Mouse (Mus musculus): ENCODE measurements around the gene Rad51b. TPM values are rescaled to one million over a fixed set of nuclear protein-coding genes. Genes with fewer than 3 reads are reported as not detected.
A peak's percentile ranks its signal among the peaks of the same experiment; 100 is the strongest.

Rad51b gene
- polyA plus RNA-seq, 1 experiment from 2014 or later, result 8.9 TPM

DNA sequence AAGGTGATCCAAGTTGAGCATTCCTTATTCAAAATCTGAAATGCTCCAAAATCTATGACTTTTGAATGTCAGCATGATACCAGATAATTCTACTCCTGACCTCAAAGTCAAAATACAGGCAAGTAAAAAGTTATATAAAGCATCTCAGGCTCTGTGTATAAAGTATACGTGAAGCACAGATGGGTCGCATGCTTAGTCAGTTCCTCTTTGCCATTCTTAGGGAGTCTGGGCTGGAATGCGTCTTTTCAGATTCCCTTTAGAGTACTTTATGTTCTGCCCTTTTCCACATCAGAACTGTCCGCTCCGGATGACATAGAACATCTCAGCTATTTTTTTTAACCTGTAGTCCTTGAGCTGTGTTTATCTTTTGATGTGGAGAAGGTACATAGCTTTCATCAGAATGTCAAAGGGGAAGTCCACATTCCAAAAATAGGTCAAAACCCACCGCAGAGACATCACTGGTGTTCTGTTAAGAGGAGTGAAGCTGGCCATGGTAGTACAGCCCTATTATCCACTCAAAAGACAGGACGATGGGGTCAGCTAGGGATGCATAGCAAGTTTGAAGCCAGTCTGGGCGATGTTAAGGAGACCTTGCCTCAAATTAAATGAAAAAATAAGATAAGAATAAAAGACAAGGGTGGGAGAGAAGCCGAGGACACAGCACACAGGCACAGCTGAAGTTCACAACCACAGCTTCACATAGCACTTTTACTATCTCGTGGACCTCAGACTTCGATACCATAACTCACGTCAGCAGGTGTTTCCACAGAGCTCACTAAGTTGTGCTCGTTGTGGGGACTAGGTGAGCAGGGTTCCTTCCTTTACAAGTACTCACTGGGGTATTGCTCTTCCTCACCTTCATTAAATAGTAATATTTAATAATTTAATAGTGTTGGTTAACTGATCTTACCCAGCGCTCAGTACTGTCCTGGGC lies 395.1 kb downstream of the Rad51b start:
- H3K4me3 ChIP-seq (ENCODE audit: low read length), result no peak overlapping the region
- no peak overlapping the region for H3K9ac ChIP-seq (replicated peaks; ENCODE audit: low read length)
- no peak for ATAC-seq (ENCODE audit: low FRiP score, low TSS enrichment)
- 82% methylated on average over 14 of the region's 14 CpGs for WGBS
- H3K9me3 ChIP-seq (ENCODE audit: low read length), result no peaks in the 10 kb centered on the region
- H3K27ac ChIP-seq (ENCODE audit: low read length), result no peak overlapping the region
- H3K27me3 ChIP-seq (ENCODE audit: insufficient read depth, low read length), result no peaks in the 10 kb centered on the region
- peaks cover 26% of the 10 kb centered on the region for H3K4me1 ChIP-seq (ENCODE audit: insufficient read depth, low read length)
- H3K4me2 ChIP-seq (replicated peaks; ENCODE audit: low read depth, low read length), result no peak overlapping the region
- H3K36me3 ChIP-seq (ENCODE audit: insufficient read depth, low read length), result no peaks in the 10 kb centered on the region

DNA sequence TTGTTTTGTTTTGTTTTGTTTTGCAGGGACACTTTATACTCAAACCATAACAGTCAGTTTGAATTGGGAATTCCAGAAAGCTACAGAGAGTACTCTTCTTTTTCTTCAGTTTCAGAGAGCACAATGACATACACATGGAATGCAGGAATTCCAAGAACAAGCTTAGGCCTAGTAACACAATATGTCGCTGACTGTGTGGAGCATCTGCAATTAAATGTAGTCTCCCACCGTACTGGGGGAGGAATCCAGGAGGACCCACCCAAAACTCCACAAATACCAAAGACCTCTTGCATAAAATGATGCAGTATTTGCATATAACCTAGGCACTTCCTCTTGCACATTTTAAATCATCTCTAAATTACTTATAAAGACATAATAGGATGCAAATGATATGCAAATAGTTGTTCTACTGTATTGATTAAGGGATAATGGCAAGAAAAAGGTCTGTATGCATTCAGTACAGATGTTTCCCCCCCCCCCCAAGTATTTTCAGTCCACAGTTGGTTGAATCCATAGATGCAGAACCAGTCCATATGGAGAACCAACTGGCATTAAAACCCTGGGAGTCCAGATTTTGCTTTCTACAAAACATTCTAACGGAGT lies 398.9 kb downstream of the Rad51b start:
- Histone ChIP-seq H3K9me3 (ENCODE audit: low read length) (no peaks in the 10 kb centered on the region), H3K9ac (replicated peaks; ENCODE audit: low read length) (no peak overlapping the region), H3K4me3 (ENCODE audit: low read length) (no peak overlapping the region), H3K4me2 (replicated peaks; ENCODE audit: low read depth, low read length) (no peak overlapping the region), H3K36me3 (ENCODE audit: insufficient read depth, low read length) (no peaks in the 10 kb centered on the region), H3K4me1 (ENCODE audit: insufficient read depth, low read length) (no peaks in the 10 kb centered on the region), H3K27ac (ENCODE audit: low read length) (no peak overlapping the region), H3K27me3 (ENCODE audit: insufficient read depth, low read length) (no peaks in the 10 kb centered on the region)
- no peak for ATAC-seq (ENCODE audit: low FRiP score, low TSS enrichment)
- WGBS, result 78% methylated on average over 3 of the region's 3 CpGs

DNA sequence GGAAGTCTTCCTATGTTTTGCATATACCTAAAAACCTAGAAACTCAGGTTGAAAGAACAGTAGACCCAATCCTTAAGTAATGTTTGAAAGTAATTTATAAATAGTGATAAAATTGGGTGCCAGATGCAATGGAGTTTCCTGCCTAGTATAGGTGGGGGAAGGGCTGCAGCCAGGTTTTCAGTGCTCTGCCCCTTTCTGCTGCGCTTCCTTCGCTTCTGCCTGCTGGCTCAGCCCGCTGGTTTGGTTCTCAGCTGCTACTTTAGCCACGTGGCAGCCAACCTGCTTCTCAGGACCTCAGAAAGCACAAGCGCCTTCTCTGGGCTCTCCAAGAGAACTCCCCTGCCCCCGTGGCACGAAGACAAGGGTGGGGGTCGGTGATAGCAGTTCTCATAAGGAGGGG lies 406.5 kb downstream of the Rad51b start:
- H3K9me3 ChIP-seq (ENCODE audit: low read length), result no peaks in the 10 kb centered on the region
- H3K36me3 ChIP-seq (ENCODE audit: insufficient read depth, low read length), result no peaks in the 10 kb centered on the region
- no peak for ATAC-seq (ENCODE audit: low FRiP score, low TSS enrichment)
- WGBS, result 51% methylated on average over 8 of the region's 8 CpGs
- peaks cover 38% of the 10 kb centered on the region for H3K4me1 ChIP-seq (ENCODE audit: insufficient read depth, low read length)
- H3K27ac ChIP-seq (ENCODE audit: low read length), result no peak overlapping the region
- no peak overlapping the region for H3K4me3 ChIP-seq (ENCODE audit: low read length)
- H3K27me3 ChIP-seq (ENCODE audit: insufficient read depth, low read length), result no peaks in the 10 kb centered on the region
- H3K4me2 ChIP-seq (replicated peaks; ENCODE audit: low read depth, low read length), result no peak overlapping the region
- H3K9ac ChIP-seq (replicated peaks; ENCODE audit: low read length), result no peak overlapping the region

DNA sequence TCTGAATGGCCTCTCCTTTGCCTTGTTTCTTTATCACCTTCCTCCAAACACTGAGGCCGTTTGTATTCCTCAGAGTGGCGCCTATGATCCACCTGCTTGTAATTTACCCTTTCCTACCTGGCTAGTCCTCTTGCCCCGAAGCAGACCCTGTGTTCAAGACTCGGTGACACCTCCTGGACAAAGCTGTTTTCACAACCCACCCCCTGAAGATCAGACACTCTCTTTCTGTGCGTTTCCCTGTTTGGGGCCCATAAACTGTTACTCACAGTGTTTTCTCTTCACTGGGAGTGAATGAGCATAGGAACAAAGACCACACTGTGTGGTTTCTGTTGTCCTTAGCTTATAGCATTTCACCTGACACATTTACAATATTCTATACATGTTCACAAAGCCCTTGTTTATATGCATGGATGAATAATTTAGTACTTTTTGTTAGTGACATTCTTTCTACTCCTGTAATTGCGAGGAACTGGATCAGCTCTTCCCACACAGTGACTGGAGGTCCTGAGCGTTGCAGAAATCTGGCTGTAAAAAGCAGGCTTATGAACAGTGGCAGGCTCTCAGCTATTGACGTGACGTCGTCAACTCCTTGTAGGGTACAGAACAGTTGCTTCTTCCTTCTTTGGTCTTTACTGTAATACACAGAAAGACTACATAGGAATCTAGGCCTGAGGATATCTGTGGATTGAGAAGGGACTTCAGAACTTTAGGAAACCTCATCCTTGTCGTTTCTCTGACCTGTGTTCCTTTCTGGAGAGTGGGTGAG lies 408.6 kb downstream of the Rad51b start:
- Histone ChIP-seq H3K36me3 (ENCODE audit: insufficient read depth, low read length) (no peaks in the 10 kb centered on the region), H3K27me3 (ENCODE audit: insufficient read depth, low read length) (no peaks in the 10 kb centered on the region), H3K4me2 (replicated peaks; ENCODE audit: low read depth, low read length) (no peak overlapping the region), H3K9me3 (ENCODE audit: low read length) (no peaks in the 10 kb centered on the region), H3K4me1 (ENCODE audit: insufficient read depth, low read length) (peaks cover 47% of the 10 kb centered on the region), H3K27ac (ENCODE audit: low read length) (peak overlapping the region; percentile 89; the same call in 1 of the 2 replicates), H3K9ac (replicated peaks; ENCODE audit: low read length) (0 out of 2 replicates have a peak overlapping the region, but pooled peaks have one; percentile 37), H3K4me3 (ENCODE audit: low read length) (no peak overlapping the region)
- ATAC-seq (ENCODE audit: low FRiP score, low TSS enrichment), result no peak
- WGBS, result 43% methylated on average over 11 of the region's 11 CpGs

DNA sequence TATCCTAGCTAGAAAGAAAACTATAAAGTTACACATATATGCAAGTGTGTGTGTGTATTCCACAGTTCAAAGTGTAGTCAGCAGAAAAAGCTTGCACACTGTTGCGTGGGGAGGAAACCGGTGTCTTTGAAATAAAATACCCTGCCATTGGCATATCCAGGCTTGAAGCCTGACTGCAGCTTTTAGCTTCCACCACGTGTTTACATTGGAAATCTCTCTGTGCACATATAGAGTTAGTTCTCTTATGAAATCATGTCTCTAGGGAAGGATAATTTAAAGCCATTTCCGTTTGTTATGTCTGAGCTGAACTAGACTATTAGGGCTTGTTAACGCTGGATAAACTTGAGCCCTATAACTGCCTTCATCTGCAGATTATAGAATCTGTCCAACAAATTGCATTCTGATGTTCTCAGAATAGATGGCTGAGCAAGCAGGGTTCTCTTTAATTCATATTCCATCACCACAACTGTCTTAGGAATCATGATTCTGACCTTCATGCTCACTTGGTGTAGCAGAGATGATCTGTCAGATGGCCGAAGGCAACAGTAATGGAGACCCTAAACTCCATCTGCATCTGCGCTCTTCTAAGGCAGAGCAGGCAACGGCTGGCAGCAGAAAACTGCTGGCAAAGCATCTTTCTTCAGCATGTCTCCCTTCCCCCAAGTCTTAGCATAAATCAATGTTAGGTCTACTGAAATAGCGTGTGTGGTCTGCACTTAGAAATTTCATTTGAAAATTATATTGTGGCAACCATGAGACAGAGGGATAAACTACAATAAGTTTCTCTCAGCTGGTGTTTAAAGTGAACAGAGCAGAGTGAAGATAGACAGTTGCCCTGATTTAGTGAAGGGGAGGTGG lies 410.7 kb downstream of the Rad51b start:
- 22% methylated on average over 9 of the region's 9 CpGs for WGBS
- peak; percentile 39 for ATAC-seq (ENCODE audit: low FRiP score, low TSS enrichment)
- H3K9ac ChIP-seq (replicated peaks; ENCODE audit: low read length), result no peak overlapping the region

DNA sequence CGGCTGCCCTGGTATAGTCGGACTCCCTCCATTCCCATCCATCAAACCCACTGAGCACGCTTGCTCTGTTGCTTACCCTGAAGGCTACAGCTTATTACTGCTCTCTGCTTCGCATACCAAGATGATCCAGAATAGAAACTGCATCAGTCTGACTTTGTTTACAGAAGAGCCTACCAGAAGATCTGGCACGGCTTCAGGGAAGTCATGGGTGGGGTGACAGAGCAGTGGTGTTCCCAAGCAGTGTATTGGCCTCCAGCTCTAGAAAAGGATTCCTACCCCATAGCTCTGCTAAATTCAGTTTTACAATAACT lies 411.3 kb downstream of the Rad51b start:
- H3K4me3 ChIP-seq (ENCODE audit: low read length), result no peak overlapping the region
- H3K27me3 ChIP-seq (ENCODE audit: insufficient read depth, low read length), result no peaks in the 10 kb centered on the region
- H3K4me2 ChIP-seq (replicated peaks; ENCODE audit: low read depth, low read length), result no peak overlapping the region
- peak overlapping the region; percentile 89 for H3K27ac ChIP-seq (ENCODE audit: low read length)
- ATAC-seq (ENCODE audit: low FRiP score, low TSS enrichment), result peak; percentile 64
- no peak overlapping the region; the same call in 1 of the 2 replicates for H3K9ac ChIP-seq (replicated peaks; ENCODE audit: low read length)
- H3K4me1 ChIP-seq (ENCODE audit: insufficient read depth, low read length), result peaks cover 58% of the 10 kb centered on the region
- no peaks in the 10 kb centered on the region for H3K9me3 ChIP-seq (ENCODE audit: low read length)
- H3K36me3 ChIP-seq (ENCODE audit: insufficient read depth, low read length), result no peaks in the 10 kb centered on the region
- 26% methylated on average over 5 of the region's 5 CpGs for WGBS

More for the DNA sequence above, 410.7 kb downstream of the Rad51b start:
- Histone ChIP-seq H3K27ac (ENCODE audit: low read length) (peak overlapping the region; percentile 89), H3K36me3 (ENCODE audit: insufficient read depth, low read length) (no peaks in the 10 kb centered on the region), H3K4me3 (ENCODE audit: low read length) (no peak overlapping the region), H3K4me2 (replicated peaks; ENCODE audit: low read depth, low read length) (no peak overlapping the region), H3K4me1 (ENCODE audit: insufficient read depth, low read length) (peaks cover 53% of the 10 kb centered on the region), H3K27me3 (ENCODE audit: insufficient read depth, low read length) (no peaks in the 10 kb centered on the region), H3K9me3 (ENCODE audit: low read length) (no peaks in the 10 kb centered on the region)

DNA sequence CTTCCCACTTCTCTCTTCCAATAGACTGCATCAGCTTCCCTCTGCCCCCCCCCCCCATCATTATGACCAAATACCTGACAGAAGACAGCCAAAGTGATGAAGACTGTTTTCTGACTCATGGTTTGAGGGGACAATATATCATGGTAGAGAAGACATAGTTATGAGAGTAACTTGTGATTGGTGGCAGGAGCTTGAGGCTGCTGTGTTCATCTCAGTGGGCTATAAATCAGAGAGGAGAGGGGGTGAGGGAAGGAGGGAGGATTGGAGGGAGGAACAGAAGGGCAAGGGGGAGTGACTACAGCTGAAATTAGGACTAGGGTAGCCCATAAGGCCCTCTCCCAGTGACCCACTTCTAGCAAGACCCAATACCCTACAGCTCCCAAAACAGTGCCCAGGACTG lies 416.2 kb downstream of the Rad51b start:
- Histone ChIP-seq H3K27me3 (ENCODE audit: insufficient read depth, low read length) (no peaks in the 10 kb centered on the region), H3K9me3 (ENCODE audit: low read length) (no peaks in the 10 kb centered on the region), H3K4me1 (ENCODE audit: insufficient read depth, low read length) (peaks cover 52% of the 10 kb centered on the region), H3K36me3 (ENCODE audit: insufficient read depth, low read length) (no peaks in the 10 kb centered on the region), H3K27ac (ENCODE audit: low read length) (peak overlapping the region; percentile 52; the same call in 1 of the 2 replicates), H3K4me3 (ENCODE audit: low read length) (no peak overlapping the region), H3K4me2 (replicated peaks; ENCODE audit: low read depth, low read length) (no peak overlapping the region), H3K9ac (replicated peaks; ENCODE audit: low read length) (no peak overlapping the region)
- ATAC-seq (ENCODE audit: low FRiP score, low TSS enrichment), result peak; percentile 63

DNA sequence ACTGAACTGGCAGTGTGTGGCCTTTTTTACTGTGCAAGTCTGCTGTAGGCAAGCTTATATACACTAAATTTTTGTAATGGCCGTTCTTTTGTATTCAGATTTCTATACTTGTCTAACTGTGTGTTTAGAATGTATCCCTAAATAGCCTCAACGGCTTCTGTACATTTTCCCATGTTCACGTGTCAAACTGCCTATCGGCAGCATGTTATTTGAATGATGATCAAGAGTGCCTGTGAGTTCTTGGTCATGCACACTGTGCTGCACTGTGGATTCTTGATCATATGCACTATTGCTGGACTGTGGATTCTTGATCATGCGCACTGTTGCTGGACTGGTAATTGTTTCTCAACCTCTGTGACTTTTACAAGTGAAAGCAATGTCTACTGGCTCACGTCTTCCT lies 417.4 kb downstream of the Rad51b start:
- ATAC-seq (ENCODE audit: low FRiP score, low TSS enrichment), result no peak
- Histone ChIP-seq H3K27ac (ENCODE audit: low read length) (peak overlapping the region; percentile 86), H3K27me3 (ENCODE audit: insufficient read depth, low read length) (no peaks in the 10 kb centered on the region), H3K4me3 (ENCODE audit: low read length) (no peak overlapping the region), H3K9ac (replicated peaks; ENCODE audit: low read length) (no peak overlapping the region), H3K4me2 (replicated peaks; ENCODE audit: low read depth, low read length) (no peak overlapping the region), H3K36me3 (ENCODE audit: insufficient read depth, low read length) (no peaks in the 10 kb centered on the region), H3K9me3 (ENCODE audit: low read length) (no peaks in the 10 kb centered on the region), H3K4me1 (ENCODE audit: insufficient read depth, low read length) (peaks cover 46% of the 10 kb centered on the region)
- 50% methylated on average over 6 of the region's 6 CpGs for WGBS
